Mouse (Mus musculus) embryonic facial prominence, embryonic 11.5 days (tissue): Measurements from ENCODE around the gene Prkcd. TPM values are rescaled to one million over a fixed set of nuclear protein-coding genes. Genes with fewer than 3 reads are reported as not detected.

ENCODE experiments used
- ATAC-seq: fragments of 200-750 bp; cut with Nextera tagmentation; replicated peaks from 2 replicates; pipeline ENCODE4 v1.8.0; 2017; ENCODE audit warnings: low read depth; ENCODE audit not compliant: insufficient number of reproducible peaks, low FRiP score, low TSS enrichment
- DNase-seq: peaks from one replicate; pipeline ENCODE4 v3.0.0-alpha.2; 2015; ENCODE audit warnings: low spot score
- H3K27ac ChIP-seq: fragments of 300-500 bp; sonication (generic); replicated peaks from 2 replicates; pipeline ENCODE4 v1.5.1; 2014; ENCODE audit warnings: mild to moderate bottlenecking, low read depth, low read length, control low read depth
- H3K27me3 ChIP-seq: fragments of 300-500 bp; sonication (generic); 2 replicates; pipeline ENCODE4 v1.6.1; 2014; ENCODE audit warnings: mild to moderate bottlenecking, low read length, moderate library complexity, mixed read lengths; ENCODE audit not compliant: control insufficient read depth, insufficient read depth
- H3K36me3 ChIP-seq: fragments of 300-500 bp; sonication (generic); replicated peaks from 2 replicates; pipeline ENCODE4 v1.6.1; 2014; ENCODE audit warnings: low read depth, mild to moderate bottlenecking, low read length, moderate library complexity, mixed read lengths; ENCODE audit not compliant: control insufficient read depth, insufficient read depth
- H3K4me1 ChIP-seq: fragments of 300-500 bp; sonication (generic); 2 replicates; pipeline ENCODE4 v1.6.1; 2014; ENCODE audit warnings: low read length, mixed read lengths; ENCODE audit not compliant: control insufficient read depth, insufficient read depth
- H3K4me2 ChIP-seq: fragments of 300-500 bp; sonication (generic); 2 replicates; pipeline ENCODE4 v1.6.1; 2014; ENCODE audit warnings: low read depth, mild to moderate bottlenecking, control low read depth, low read length, moderate library complexity
- H3K4me3 ChIP-seq: fragments of 300-500 bp; sonication (generic); 2 replicates; pipeline ENCODE4 v1.5.1; 2014; ENCODE audit warnings: low read depth, low read length, control low read depth
- H3K9ac ChIP-seq: fragments of 300-500 bp; sonication (generic); replicated peaks from 2 replicates; pipeline ENCODE4 v1.6.1; 2014; ENCODE audit warnings: mild to moderate bottlenecking, control low read depth, low read length
- H3K9me3 ChIP-seq: fragments of 300-500 bp; sonication (generic); replicated peaks from 2 replicates; pipeline ENCODE4 v1.6.1; 2016; ENCODE audit warnings: mild to moderate bottlenecking, low read length, inconsistent platforms, mixed read lengths; ENCODE audit not compliant: control insufficient read depth
- WGBS: fragments of 180-500 bp; shearing (Covaris S2); extraction: QIAGEN DNeasy Blood & Tissue Kit; methylation state at CpG from one replicate; pipeline ENCODE4 v1.1.7; 2014; 5-methylcytosine and 5-hydroxymethylcytosine counted together
- polyA plus RNA-seq: library from polyadenylated mRNA; unstranded; fragments of >200 nt; fragmentation: Nextera tagmentation; extraction: Ambion mirVana; gene quantifications from 2 replicates; pipeline ENCODE4 v1.2.1, GENCODE M21; 2014

The Prkcd gene
- polyA plus RNA-seq = 30.0 and 31.7 TPM in 2 replicates

- H3K4me2 ChIP-seq = peak within 1 kb of the TSS; percentile 80
- H3K27me3 ChIP-seq = no peaks in the 10 kb centered on the region
- no peaks in the 10 kb centered on the region for H3K9me3 ChIP-seq
- peak; percentile 86 for DNase-seq
- no peaks in the 10 kb centered on the region for H3K36me3 ChIP-seq
- no peak within 1 kb of the TSS for H3K27ac ChIP-seq
- peak within 1 kb of the TSS; percentile 73 for H3K4me3 ChIP-seq
- H3K4me1 ChIP-seq = peaks cover 7% of the 10 kb centered on the region; the same call in 1 of the 2 replicates
- peak within 1 kb of the TSS; percentile 79 for H3K9ac ChIP-seq
- peak; percentile 57 for ATAC-seq
- under 1% methylated on average over 61 of the region's 71 CpGs for WGBS
Measured at GRCm38 (mm10) chr14:30625856-30626726, at the start of gene Prkcd. Gene Prkcd, minus strand, starts transcription at chr14:30626210.

DNA sequence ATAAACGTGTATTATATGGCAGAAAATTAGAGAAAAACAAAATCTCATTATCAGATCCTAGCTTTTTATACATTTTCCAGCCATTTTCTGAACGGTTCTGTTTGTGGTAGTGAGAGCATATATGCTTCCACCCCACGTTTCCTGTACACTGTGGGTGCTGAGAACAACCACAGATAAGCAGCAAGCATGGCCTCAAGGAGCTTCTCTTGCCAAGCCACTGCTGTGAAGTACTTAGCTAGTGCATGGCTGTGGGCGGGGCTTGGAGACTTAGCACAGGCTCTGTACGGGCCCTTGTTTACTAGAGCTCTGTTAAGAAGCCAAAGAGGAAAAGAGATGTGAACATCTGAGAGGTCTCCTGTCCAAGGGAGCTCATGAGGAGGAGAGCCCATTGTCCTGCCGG is 48.9 kb upstream of the Prkcd start:
- 72% methylated on average over 6 of the region's 6 CpGs for WGBS
- Histone ChIP-seq H3K36me3 (no peaks in the 10 kb centered on the region; the same call in 1 of the 2 replicates), H3K27me3 (no peaks in the 10 kb centered on the region), H3K9me3 (no peaks in the 10 kb centered on the region), H3K4me2 (no peak overlapping the region), H3K27ac (no peak overlapping the region), H3K4me1 (no peaks in the 10 kb centered on the region), H3K4me3 (no peak overlapping the region), H3K9ac (no peak overlapping the region)
- no peak for DNase-seq
- ATAC-seq = no peak

- no peaks in the 10 kb centered on the region for H3K9me3 ChIP-seq
- H3K4me1 ChIP-seq = no peaks in the 10 kb centered on the region
- no peak overlapping the region for H3K9ac ChIP-seq
- H3K4me3 ChIP-seq = no peak overlapping the region
- no peak overlapping the region for H3K4me2 ChIP-seq
- no peaks in the 10 kb centered on the region for H3K27me3 ChIP-seq
- 7% methylated on average over 3 of the region's 3 CpGs for WGBS
- no peak overlapping the region for H3K27ac ChIP-seq
- ATAC-seq = peak; percentile 75; the same call in 1 of the 2 replicates
- DNase-seq = peak; percentile 91
- H3K36me3 ChIP-seq = no peaks in the 10 kb centered on the region; the same call in none of the 2 replicates
Measured at GRCm38 (mm10) chr14:30671986-30672312, 45.9 kb upstream of the Prkcd start.

GRCm38 (mm10) chr14:30671095-30671985 is 45.3 kb upstream of the Prkcd start:
- H3K9me3 ChIP-seq = no peaks in the 10 kb centered on the region
- no peak for ATAC-seq
- H3K27me3 ChIP-seq = no peaks in the 10 kb centered on the region
- H3K9ac ChIP-seq = no peak overlapping the region
- no peaks in the 10 kb centered on the region; the same call in none of the 2 replicates for H3K36me3 ChIP-seq
- no peaks in the 10 kb centered on the region for H3K4me1 ChIP-seq
- WGBS = 75% methylated on average over 15 of the region's 15 CpGs
- H3K27ac ChIP-seq = no peak overlapping the region
- H3K4me2 ChIP-seq = no peak overlapping the region
- DNase-seq = no peak
- H3K4me3 ChIP-seq = no peak overlapping the region

- Histone ChIP-seq H3K4me2 (no peak overlapping the region), H3K4me1 (no peaks in the 10 kb centered on the region), H3K36me3 (no peaks in the 10 kb centered on the region; the same call in none of the 2 replicates), H3K27ac (no peak overlapping the region), H3K9ac (no peak overlapping the region), H3K4me3 (no peak overlapping the region), H3K9me3 (no peaks in the 10 kb centered on the region), H3K27me3 (no peaks in the 10 kb centered on the region)
- no peak for ATAC-seq
- WGBS = 88% methylated on average over 6 of the region's 6 CpGs
- DNase-seq = no peak
Measured at GRCm38 (mm10) chr14:30670161-30670560, 44.2 kb upstream of the Prkcd start.

GRCm38 (mm10) chr14:30666604-30667003 is 40.6 kb upstream of the Prkcd start:
- Histone ChIP-seq H3K4me2 (no peak overlapping the region), H3K36me3 (no peaks in the 10 kb centered on the region; the same call in none of the 2 replicates), H3K9me3 (no peaks in the 10 kb centered on the region), H3K4me1 (no peaks in the 10 kb centered on the region), H3K4me3 (no peak overlapping the region), H3K9ac (no peak overlapping the region), H3K27ac (no peak overlapping the region), H3K27me3 (no peaks in the 10 kb centered on the region)
- ATAC-seq (no peak), DNase-seq (no peak)
- WGBS = 91% methylated on average over 4 of the region's 4 CpGs

DNA sequence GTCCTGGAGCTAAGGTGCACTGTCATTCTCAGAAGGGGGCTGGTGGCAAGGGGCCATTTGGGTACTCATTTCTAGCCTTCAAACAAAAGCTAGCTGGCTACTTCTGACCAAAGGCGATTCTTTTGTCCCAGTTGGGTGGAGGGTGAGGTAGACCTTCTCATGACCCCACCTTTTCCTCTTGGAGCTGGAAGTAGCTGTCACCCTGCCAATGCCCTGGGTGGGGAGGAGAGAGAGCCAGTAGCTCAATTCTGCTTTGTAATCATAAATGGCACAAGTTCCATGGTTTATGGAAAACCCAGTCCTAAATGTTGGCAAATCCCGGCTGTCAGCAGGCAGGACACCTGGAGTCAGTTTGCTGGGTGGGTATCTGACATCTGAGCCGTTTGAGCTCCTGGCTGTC is 40.1 kb upstream of the Prkcd start:
- Histone ChIP-seq H3K27me3 (no peaks in the 10 kb centered on the region), H3K36me3 (no peaks in the 10 kb centered on the region; the same call in none of the 2 replicates), H3K4me2 (no peak overlapping the region), H3K9me3 (no peaks in the 10 kb centered on the region), H3K27ac (no peak overlapping the region), H3K4me3 (no peak overlapping the region), H3K4me1 (no peaks in the 10 kb centered on the region), H3K9ac (no peak overlapping the region)
- WGBS = 79% methylated on average over 3 of the region's 3 CpGs
- ATAC-seq (no peak), DNase-seq (no peak)
